Mouse (Mus musculus): ENCODE data around the gene Tnnt2. TPM values are rescaled to one million over a fixed set of nuclear protein-coding genes. Genes with fewer than 3 reads are reported as not detected.

Tnnt2 gene
- total RNA-seq, 4 experiments from 2014 or later = 11.8 to 18.8 (median 13.4) TPM

DNA sequence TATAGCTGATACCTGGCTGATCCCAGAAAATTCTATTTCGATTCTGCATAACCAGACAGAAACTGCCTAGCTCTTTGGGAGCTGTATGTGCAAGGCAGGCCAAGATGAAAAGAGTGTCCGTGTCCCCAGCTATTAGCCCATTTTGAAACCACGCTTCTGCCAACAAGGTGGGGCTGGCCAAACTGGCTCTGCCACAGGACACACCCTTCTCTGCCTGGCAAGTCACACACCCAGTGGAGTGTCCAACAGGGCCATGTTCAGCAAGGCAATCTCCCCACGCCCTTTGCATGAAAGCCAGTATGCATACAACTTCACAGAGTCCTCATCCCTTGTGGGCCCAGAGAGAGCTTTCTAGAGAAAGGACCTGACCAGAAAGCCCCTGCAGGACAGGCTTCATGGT is 59.2 kb downstream of the Tnnt2 start:
- DNase-seq (ENCODE audit: low spot score in 2 of 2) = no peak

GRCm38 (mm10) chr1:135899295-135899694 is 63.1 kb downstream of the Tnnt2 start:
- no peak for DNase-seq (ENCODE audit: low spot score in 2 of 2)

- DNase-seq (ENCODE audit: low spot score in 2 of 2) = no peak
Measured at GRCm38 (mm10) chr1:135899991-135900515, 63.9 kb downstream of the Tnnt2 start.

Other genes starting within 250 kb of the Tnnt2 start
- gene Nav1, start 229.1 kb upstream of the Tnnt2 start, total RNA-seq (2022) = 10 to 100 TPM; 44.9 to 49.3 (median 46.5) TPM
- gene Csrp1, start 116.3 kb upstream of the Tnnt2 start, total RNA-seq (2022) = 100 to 1,000 TPM; 277 to 320 (median 278) TPM
- gene Phlda3, start 70.2 kb upstream of the Tnnt2 start, total RNA-seq (2022) = 10 to 100 TPM; 20.7 to 22.0 (median 21.7) TPM
- 1 to 10 TPM; 3.7 to 7.8 (median 4.2) TPM for gene Tnni1, start 56.9 kb upstream of the Tnnt2 start, total RNA-seq (2022)
- gene Lad1, start 17.8 kb upstream of the Tnnt2 start, total RNA-seq (2022) = 1 to 10 TPM in 2 of 4 experiments, under 1 TPM in 2; 0.68 to 1.2 (median 1.1) TPM
- under 1 TPM; 0.17 to 0.36 (median 0.20) TPM for gene Pkp1, start 82.9 kb downstream of the Tnnt2 start, total RNA-seq (2022)
- 10 to 100 TPM; 14.0 to 17.5 (median 14.3) TPM for gene Igfn1, start 170.0 kb downstream of the Tnnt2 start, total RNA-seq (2022)
- 10 to 100 TPM; 56.1 to 74.4 (median 67.6) TPM for gene Tmem9, start 171.8 kb downstream of the Tnnt2 start, total RNA-seq (2022)
- 1 to 10 TPM; 1.2 to 2.5 (median 2.1) TPM for gene Ascl5, start 214.4 kb downstream of the Tnnt2 start, total RNA-seq (2022)
- gene Cacna1s, start 216.4 kb downstream of the Tnnt2 start, total RNA-seq (2022) = 1 to 10 TPM in 3 of 4 experiments, under 1 TPM in 1; 0.83 to 1.6 (median 1.4) TPM

Measured in left cerebral cortex, adult 8-10 months (tissue).